Mouse (Mus musculus) liver, embryonic 16.5 days (tissue): ENCODE data around the gene Ip6k2. TPM values are rescaled to one million over a fixed set of nuclear protein-coding genes. Genes with fewer than 3 reads are reported as not detected.
A peak's percentile ranks its signal among the peaks of the same experiment; 100 is the strongest.

Source experiments
- ATAC-seq: fragments of 200-750 bp; cut with Nextera tagmentation; 2 replicates; pipeline ENCODE4 v1.8.0; 2017; ENCODE audit warnings: low read depth, mild to moderate bottlenecking, moderate number of reproducible peaks, moderate library complexity
- H3K27ac ChIP-seq: fragments of 300-500 bp; sonication (generic); 2 replicates; pipeline ENCODE4 v1.5.1; 2014; ENCODE audit warnings: mild to moderate bottlenecking, low read length
- H3K27me3 ChIP-seq: fragments of 300-500 bp; sonication (generic); 2 replicates; pipeline ENCODE4 v1.6.1; 2014; ENCODE audit warnings: low read depth, low read length, mixed read lengths; ENCODE audit not compliant: control insufficient read depth, insufficient read depth
- H3K36me3 ChIP-seq: fragments of 300-500 bp; sonication (generic); 2 replicates; pipeline ENCODE4 v1.6.1; 2014; ENCODE audit warnings: mild to moderate bottlenecking; ENCODE audit not compliant: control insufficient read depth, insufficient read depth
- H3K4me1 ChIP-seq: fragments of 300-500 bp; sonication (generic); 2 replicates; pipeline ENCODE4 v1.6.1; 2014; ENCODE audit warnings: low read depth, low read length, mixed read lengths; ENCODE audit not compliant: control insufficient read depth
- H3K4me2 ChIP-seq: fragments of 300-500 bp; sonication (generic); 2 replicates; pipeline ENCODE4 v1.6.1; 2014; ENCODE audit warnings: low read depth, low read length, mixed read lengths
- H3K4me3 ChIP-seq: fragments of 300-500 bp; sonication (generic); 2 replicates; pipeline ENCODE4 v1.5.1; 2014; ENCODE audit warnings: low read depth, mild to moderate bottlenecking, low read length
- H3K9ac ChIP-seq: fragments of 300-500 bp; sonication (generic); 2 replicates; pipeline ENCODE4 v1.6.1; 2014; ENCODE audit warnings: low read depth, low read length
- H3K9me3 ChIP-seq: fragments of 300-500 bp; sonication (generic); replicated peaks from 2 replicates; pipeline ENCODE4 v1.6.1; 2016; ENCODE audit warnings: low read length; ENCODE audit not compliant: control insufficient read depth
- WGBS: fragments of 180-500 bp; shearing (Covaris S2); extraction: QIAGEN DNeasy Blood & Tissue Kit; methylation state at CpG from one replicate; pipeline ENCODE4 v1.1.7; 2014; ENCODE audit not compliant: insufficient replicate concordance; 5-methylcytosine and 5-hydroxymethylcytosine counted together
- polyA plus RNA-seq: library from polyadenylated mRNA; unstranded; fragments of >200 nt; fragmentation: Nextera tagmentation; extraction: Ambion mirVana; gene quantifications from 2 replicates; pipeline ENCODE4 v1.2.1, GENCODE M21; 2015

Gene Ip6k2
- polyA plus RNA-seq, 1 experiment from 2014 or later, result 13.6 TPM

GRCm38 (mm10) chr9:108776614-108777013 is 7.0 kb upstream of the Ip6k2 start:
- ATAC-seq, result peak; percentile 78
- no peaks in the 10 kb centered on the region for H3K27me3 ChIP-seq
- WGBS, result 67% methylated on average over 4 of the region's 4 CpGs
- H3K27ac ChIP-seq, result no peak overlapping the region
- no peaks in the 10 kb centered on the region for H3K36me3 ChIP-seq
- H3K4me1 ChIP-seq, result peaks cover 17% of the 10 kb centered on the region
- H3K9ac ChIP-seq, result no peak overlapping the region
- H3K4me3 ChIP-seq, result no peak overlapping the region
- H3K9me3 ChIP-seq, result no peaks in the 10 kb centered on the region
- 0 out of 2 replicates have a peak overlapping the region, but pooled peaks have one; percentile 14 for H3K4me2 ChIP-seq

DNA sequence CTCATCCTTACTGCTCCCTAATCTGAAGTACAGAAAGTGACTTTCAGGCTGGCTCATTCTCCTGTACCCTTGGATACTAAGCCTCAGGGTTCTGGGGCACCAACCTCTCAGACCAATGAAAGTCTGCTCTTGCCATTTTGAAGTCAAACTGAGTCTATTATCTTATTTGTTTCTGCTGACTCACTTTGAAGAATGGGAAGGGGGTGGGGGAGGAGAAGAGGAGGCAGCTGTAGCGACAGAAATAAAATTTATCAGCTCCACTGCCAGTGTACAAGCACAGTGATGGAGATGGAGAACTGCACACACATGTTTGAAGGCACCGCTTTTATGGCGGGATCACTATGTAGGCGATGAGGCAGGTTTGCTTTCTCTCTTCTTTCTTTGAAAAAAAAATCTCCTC is 6.3 kb upstream of the Ip6k2 start:
- peak; percentile 53; the same call in 1 of the 2 replicates for ATAC-seq
- Histone ChIP-seq H3K4me1 (peaks cover 17% of the 10 kb centered on the region), H3K27me3 (no peaks in the 10 kb centered on the region), H3K36me3 (no peaks in the 10 kb centered on the region), H3K9me3 (no peaks in the 10 kb centered on the region), H3K4me3 (no peak overlapping the region), H3K9ac (no peak overlapping the region), H3K4me2 (0 out of 2 replicates have a peak overlapping the region, but pooled peaks have one; percentile 14), H3K27ac (no peak overlapping the region)
- 46% methylated on average over 4 of the region's 4 CpGs for WGBS

DNA sequence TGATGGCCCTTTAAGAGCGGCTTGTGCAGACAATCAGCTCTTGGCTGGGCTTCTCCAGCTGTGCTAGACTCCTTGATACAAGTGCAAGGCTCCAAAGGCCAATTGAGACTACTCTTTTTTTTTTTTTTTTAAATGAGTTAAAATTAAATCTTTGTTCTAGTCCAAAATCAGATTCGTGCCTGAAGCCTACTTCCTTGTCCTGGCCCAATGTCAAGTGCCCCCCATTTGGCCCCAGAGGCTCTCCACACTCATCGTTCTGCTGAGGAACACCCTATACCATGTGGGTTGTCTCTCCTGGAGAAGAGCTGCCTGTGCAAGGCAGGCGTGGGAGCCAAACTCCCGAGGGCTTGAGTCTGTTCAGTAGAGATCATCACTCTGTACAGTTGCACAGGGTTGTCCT is 2.6 kb upstream of the Ip6k2 start:
- no peak overlapping the region for H3K4me3 ChIP-seq
- ATAC-seq, result no peak
- no peak overlapping the region for H3K4me2 ChIP-seq
- H3K4me1 ChIP-seq, result peaks cover 34% of the 10 kb centered on the region
- H3K9me3 ChIP-seq, result no peaks in the 10 kb centered on the region
- H3K9ac ChIP-seq, result no peak overlapping the region
- WGBS, result 55% methylated on average over 5 of the region's 5 CpGs
- no peaks in the 10 kb centered on the region for H3K27me3 ChIP-seq
- no peak overlapping the region for H3K27ac ChIP-seq
- H3K36me3 ChIP-seq, result no peaks in the 10 kb centered on the region

DNA sequence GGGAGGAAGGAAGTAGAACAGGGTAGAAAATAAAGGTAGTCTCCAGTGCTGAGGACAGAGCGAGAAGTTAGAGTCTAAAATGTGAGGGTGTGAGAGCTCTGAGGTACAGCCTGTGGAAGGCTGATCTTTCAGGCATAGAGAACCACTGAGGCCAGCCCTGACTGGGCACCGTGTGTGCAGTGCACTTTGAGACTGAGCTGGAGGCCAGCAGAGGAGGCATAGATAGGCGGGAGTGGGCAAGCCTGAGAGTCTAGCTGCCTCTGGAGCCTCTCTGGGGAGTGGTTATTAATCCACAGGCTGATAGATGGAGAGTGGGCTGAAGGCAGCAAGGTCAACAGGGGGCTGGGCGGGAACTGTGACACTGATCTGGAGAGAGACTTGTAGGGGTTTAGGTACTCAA is 1.7 kb upstream of the Ip6k2 start:
- H3K27ac ChIP-seq, result no peak overlapping the region
- ATAC-seq, result no peak

GRCm38 (mm10) chr9:108782836-108783547 is 604 bp upstream of the Ip6k2 start:
- Histone ChIP-seq H3K4me3 (peak overlapping the region; percentile 92), H3K4me2 (peak overlapping the region; percentile 66), H3K36me3 (no peaks in the 10 kb centered on the region), H3K9me3 (no peaks in the 10 kb centered on the region), H3K4me1 (peaks cover 28% of the 10 kb centered on the region), H3K27ac (no peak overlapping the region; the same call in 1 of the 2 replicates), H3K27me3 (no peaks in the 10 kb centered on the region), H3K9ac (peak overlapping the region; percentile 96; the same call in 1 of the 2 replicates)
- 40% methylated on average over 9 of the region's 9 CpGs for WGBS
- ATAC-seq, result no peak

More for the DNA sequence above, 1.7 kb upstream of the Ip6k2 start:
- no peaks in the 10 kb centered on the region for H3K36me3 ChIP-seq
- 60% methylated on average over 4 of the region's 4 CpGs for WGBS
- H3K27me3 ChIP-seq, result no peaks in the 10 kb centered on the region
- H3K9ac ChIP-seq, result no peak overlapping the region
- H3K9me3 ChIP-seq, result no peaks in the 10 kb centered on the region
- peaks cover 33% of the 10 kb centered on the region for H3K4me1 ChIP-seq
- H3K4me3 ChIP-seq, result no peak overlapping the region
- H3K4me2 ChIP-seq, result no peak overlapping the region

- H3K36me3 ChIP-seq, result no peaks in the 10 kb centered on the region
- H3K9me3 ChIP-seq, result no peaks in the 10 kb centered on the region
- H3K4me2 ChIP-seq, result peak overlapping the region; percentile 66
- peak overlapping the region; percentile 49 for H3K27ac ChIP-seq
- H3K27me3 ChIP-seq, result no peaks in the 10 kb centered on the region
- no peak overlapping the region for H3K9ac ChIP-seq
- ATAC-seq, result no peak
- peak overlapping the region; percentile 92 for H3K4me3 ChIP-seq
- H3K4me1 ChIP-seq, result peaks cover 37% of the 10 kb centered on the region
Measured at GRCm38 (mm10) chr9:108785416-108785815, 1.8 kb downstream of the Ip6k2 start.

- H3K9me3 ChIP-seq, result no peaks in the 10 kb centered on the region
- no peak overlapping the region for H3K4me3 ChIP-seq
- no peak overlapping the region for H3K4me2 ChIP-seq
- ATAC-seq, result no peak
- H3K4me1 ChIP-seq, result peaks cover 44% of the 10 kb centered on the region
- no peak overlapping the region for H3K9ac ChIP-seq
- 67% methylated on average over 1 of the region's 1 CpGs for WGBS
- H3K36me3 ChIP-seq, result no peaks in the 10 kb centered on the region
- H3K27me3 ChIP-seq, result no peaks in the 10 kb centered on the region
- H3K27ac ChIP-seq, result 0 out of 2 replicates have a peak overlapping the region, but pooled peaks have one; percentile 23
Measured at GRCm38 (mm10) chr9:108786494-108786893, 2.9 kb downstream of the Ip6k2 start.

- H3K9ac ChIP-seq, result no peak overlapping the region
- no peaks in the 10 kb centered on the region for H3K9me3 ChIP-seq
- no peak overlapping the region for H3K4me2 ChIP-seq
- no peaks in the 10 kb centered on the region for H3K27me3 ChIP-seq
- no peak for ATAC-seq
- H3K36me3 ChIP-seq, result no peaks in the 10 kb centered on the region
- H3K4me1 ChIP-seq, result peaks cover 49% of the 10 kb centered on the region
- H3K4me3 ChIP-seq, result no peak overlapping the region
- WGBS, result 90% methylated on average over 2 of the region's 2 CpGs
- peak overlapping the region; percentile 1; the same call in 1 of the 2 replicates for H3K27ac ChIP-seq
Measured at GRCm38 (mm10) chr9:108787080-108787479, 3.5 kb downstream of the Ip6k2 start.

- 80% methylated on average over 3 of the region's 3 CpGs for WGBS
- no peak overlapping the region for H3K4me2 ChIP-seq
- H3K27ac ChIP-seq, result no peak overlapping the region
- H3K36me3 ChIP-seq, result no peaks in the 10 kb centered on the region
- peaks cover 59% of the 10 kb centered on the region for H3K4me1 ChIP-seq
- no peak overlapping the region for H3K4me3 ChIP-seq
- H3K9me3 ChIP-seq, result no peaks in the 10 kb centered on the region
- H3K9ac ChIP-seq, result no peak overlapping the region
- no peak for ATAC-seq
- no peaks in the 10 kb centered on the region for H3K27me3 ChIP-seq
Measured at GRCm38 (mm10) chr9:108788713-108789112, 5.1 kb downstream of the Ip6k2 start.
